Mouse (Mus musculus) forebrain, embryonic 12.5 days (tissue): ENCODE measurements at regions not wholly inside any gene's neighbourhood (a gene's known extent, or its start where the extent isn't known, plus 50 kb on each side); places are given as distances from the start of the nearest gene placed in this dataset.

Experiments used
- ATAC-seq: fragments of 200-750 bp; cut with Nextera tagmentation; 2 replicates; pipeline ENCODE4 v1.8.0; 2017; ENCODE audit warnings: moderate TSS enrichment; ENCODE audit not compliant: low FRiP score
- H3K27ac ChIP-seq: fragments of 300-500 bp; sonication (generic); 2 replicates; pipeline ENCODE4 v1.5.1; 2016; ENCODE audit warnings: mild to moderate bottlenecking
- H3K27me3 ChIP-seq: fragments of 300-500 bp; sonication (generic); 2 replicates; pipeline ENCODE4 v1.6.1; 2016; ENCODE audit warnings: mild to moderate bottlenecking
- H3K36me3 ChIP-seq: fragments of 300-500 bp; sonication (generic); replicated peaks from 2 replicates; pipeline ENCODE4 v1.6.1; 2016; ENCODE audit warnings: mild to moderate bottlenecking
- H3K4me1 ChIP-seq: fragments of 300-500 bp; sonication (generic); 2 replicates; pipeline ENCODE4 v1.6.1; 2016
- H3K4me2 ChIP-seq: fragments of 300-500 bp; sonication (generic); 2 replicates; pipeline ENCODE4 v1.6.1; 2016; ENCODE audit warnings: mild to moderate bottlenecking, moderate library complexity
- H3K4me3 ChIP-seq: fragments of 300-500 bp; sonication (generic); replicated peaks from 2 replicates; pipeline ENCODE4 v1.5.1; 2016; ENCODE audit warnings: mild to moderate bottlenecking
- H3K9ac ChIP-seq: fragments of 300-500 bp; sonication (generic); 2 replicates; pipeline ENCODE4 v1.6.1; 2016; ENCODE audit warnings: mild to moderate bottlenecking
- H3K9me3 ChIP-seq: fragments of 300-500 bp; sonication (generic); 2 replicates; pipeline ENCODE4 v1.6.1; 2016
- WGBS: fragments of 180-500 bp; shearing (Covaris S2); methylation state at CpG from one replicate; pipeline ENCODE4 v1.1.7; 2016; 5-methylcytosine and 5-hydroxymethylcytosine counted together

DNA sequence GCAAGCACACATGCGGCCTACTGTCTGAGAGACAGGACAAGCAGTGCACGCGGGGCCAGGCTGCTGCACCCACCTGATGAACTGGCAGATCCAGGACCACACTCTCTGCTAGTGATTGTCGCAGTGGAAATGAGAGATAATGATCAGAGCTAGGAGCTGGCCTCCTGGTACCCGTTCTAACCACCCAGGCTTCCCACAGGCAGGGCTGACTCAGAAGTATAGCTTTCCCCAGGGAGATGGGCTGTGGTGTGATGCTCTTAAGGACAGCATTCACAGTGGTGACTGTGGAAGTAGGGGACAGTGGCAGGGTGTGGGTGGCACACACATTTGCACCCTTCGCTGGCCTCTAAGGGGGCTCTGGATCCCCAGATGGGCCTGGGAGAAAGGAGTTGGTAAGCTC, 128.0 kb downstream of the Kif26a start:
- peaks cover 42% of the 10 kb centered on the region for H3K4me1 ChIP-seq
- no peak for ATAC-seq
- H3K9me3 ChIP-seq, result no peaks in the 10 kb centered on the region
- 90% methylated on average over 6 of the region's 6 CpGs for WGBS
- no peak overlapping the region for H3K4me2 ChIP-seq
- H3K4me3 ChIP-seq, result no peak overlapping the region
- no peak overlapping the region for H3K9ac ChIP-seq
- H3K27me3 ChIP-seq, result 0 out of 2 replicates have a peak, but pooled peaks cover 20% of the 10 kb centered on the region
- H3K27ac ChIP-seq, result no peak overlapping the region
- no peaks in the 10 kb centered on the region for H3K36me3 ChIP-seq

DNA sequence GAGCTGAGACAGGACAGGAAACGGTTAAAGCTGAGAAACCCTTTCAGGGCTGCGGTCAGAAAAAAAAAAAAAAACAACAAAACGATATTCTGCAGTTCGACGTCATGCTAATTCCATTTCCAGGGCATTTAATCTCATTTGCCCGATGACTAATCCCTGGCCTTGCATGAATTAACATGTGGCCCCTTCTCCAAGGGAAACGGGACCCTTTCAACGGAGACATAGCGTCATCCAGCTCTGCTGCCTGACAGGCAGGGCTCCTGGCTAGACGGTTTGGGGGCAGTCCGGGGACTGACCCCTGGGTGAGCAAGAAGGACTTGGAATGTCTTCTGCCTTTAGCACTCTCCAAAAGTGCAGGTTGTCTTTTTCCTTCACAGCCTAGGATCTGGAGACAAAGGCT, 128.7 kb downstream of the Kif26a start:
- no peaks in the 10 kb centered on the region for H3K9me3 ChIP-seq
- no peaks in the 10 kb centered on the region for H3K36me3 ChIP-seq
- 18% methylated on average over 11 of the region's 11 CpGs for WGBS
- 0 out of 2 replicates have a peak, but pooled peaks cover 22% of the 10 kb centered on the region for H3K27me3 ChIP-seq
- ATAC-seq, result no peak
- H3K9ac ChIP-seq, result no peak overlapping the region
- H3K4me3 ChIP-seq, result no peak overlapping the region
- peaks cover 44% of the 10 kb centered on the region for H3K4me1 ChIP-seq
- H3K27ac ChIP-seq, result no peak overlapping the region
- no peak overlapping the region for H3K4me2 ChIP-seq

GRCm38 (mm10) chr12:112276651-112277050, 130.6 kb downstream of the Kif26a start:
- Histone ChIP-seq H3K27ac (peak overlapping the region; percentile 9), H3K4me1 (peaks cover 53% of the 10 kb centered on the region), H3K9me3 (no peaks in the 10 kb centered on the region), H3K27me3 (0 out of 2 replicates have a peak, but pooled peaks cover 22% of the 10 kb centered on the region), H3K36me3 (no peaks in the 10 kb centered on the region), H3K9ac (no peak overlapping the region), H3K4me3 (no peak overlapping the region), H3K4me2 (no peak overlapping the region)
- ATAC-seq, result no peak
- WGBS, result 19% methylated on average over 7 of the region's 7 CpGs

DNA sequence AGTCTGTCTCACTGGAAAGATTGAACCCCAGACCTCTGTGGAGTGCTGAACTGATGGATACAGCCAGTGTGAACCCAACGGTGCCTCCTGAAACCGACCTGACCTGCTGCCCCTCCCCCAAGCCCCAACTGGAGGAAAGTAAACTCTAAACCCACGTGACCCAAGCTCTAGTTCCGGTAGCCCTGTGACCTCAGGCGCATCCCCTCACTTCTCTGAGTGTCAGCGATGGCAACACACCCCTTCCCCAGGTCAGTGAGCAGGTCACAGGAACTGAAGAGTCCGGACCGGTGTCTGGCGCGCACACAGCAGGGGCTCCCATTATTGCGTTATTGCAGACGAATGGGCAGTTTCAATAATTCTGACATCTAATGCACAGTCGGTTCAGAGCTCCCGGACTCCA, 131.5 kb downstream of the Kif26a start:
- H3K4me3 ChIP-seq, result no peak overlapping the region
- H3K4me2 ChIP-seq, result no peak overlapping the region
- 0 out of 2 replicates have a peak, but pooled peaks cover 22% of the 10 kb centered on the region for H3K27me3 ChIP-seq
- H3K4me1 ChIP-seq, result peaks cover 53% of the 10 kb centered on the region
- no peak for ATAC-seq
- 45% methylated on average over 14 of the region's 14 CpGs for WGBS
- no peaks in the 10 kb centered on the region for H3K9me3 ChIP-seq
- no peaks in the 10 kb centered on the region for H3K36me3 ChIP-seq
- H3K9ac ChIP-seq, result no peak overlapping the region
- no peak overlapping the region for H3K27ac ChIP-seq

- Histone ChIP-seq H3K4me2 (no peak overlapping the region), H3K27ac (no peak overlapping the region), H3K27me3 (0 out of 2 replicates have a peak, but pooled peaks cover 3% of the 10 kb centered on the region), H3K4me1 (peaks cover 29% of the 10 kb centered on the region), H3K9ac (no peak overlapping the region), H3K36me3 (no peaks in the 10 kb centered on the region), H3K4me3 (no peak overlapping the region), H3K9me3 (no peaks in the 10 kb centered on the region)
- 0 out of 2 replicates have a peak, but pooled peaks have one; percentile 13 for ATAC-seq
- 53% methylated on average over 15 of the region's 15 CpGs for WGBS
Observed at GRCm38 (mm10) chr12:112285096-112285495, 139.1 kb downstream of the Kif26a start.

GRCm38 (mm10) chr12:112288786-112289185, 142.8 kb downstream of the Kif26a start:
- 83% methylated on average over 3 of the region's 3 CpGs for WGBS
- H3K27me3 ChIP-seq, result peaks cover 13% of the 10 kb centered on the region; the same call in 1 of the 2 replicates
- H3K4me2 ChIP-seq, result no peak overlapping the region
- ATAC-seq, result no peak
- H3K9ac ChIP-seq, result no peak overlapping the region
- H3K36me3 ChIP-seq, result no peaks in the 10 kb centered on the region
- H3K4me1 ChIP-seq, result peaks cover 30% of the 10 kb centered on the region
- no peaks in the 10 kb centered on the region for H3K9me3 ChIP-seq
- H3K4me3 ChIP-seq, result no peak overlapping the region
- no peak overlapping the region for H3K27ac ChIP-seq

DNA sequence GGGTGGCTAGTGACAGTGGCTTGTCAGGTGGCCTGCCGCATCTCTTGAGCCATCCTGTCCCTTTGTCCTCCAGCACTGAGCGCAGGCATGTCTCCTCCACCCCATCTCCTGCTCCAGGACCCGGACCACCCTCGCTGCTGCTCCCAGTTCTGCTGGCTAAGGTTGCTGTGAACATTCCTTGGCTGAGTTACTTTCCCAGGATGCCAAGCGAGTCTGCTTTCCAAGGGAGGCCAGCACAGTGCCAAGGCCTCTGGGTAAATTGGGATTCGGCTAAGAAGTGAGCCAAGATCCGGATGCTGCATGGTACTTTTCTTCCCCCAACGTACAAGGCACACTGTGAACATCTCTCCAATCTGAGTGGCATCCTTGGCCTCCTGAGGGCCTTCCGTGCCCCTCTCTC, 144.3 kb downstream of the Kif26a start:
- Histone ChIP-seq H3K4me1 (peaks cover 27% of the 10 kb centered on the region), H3K4me2 (no peak overlapping the region), H3K9ac (no peak overlapping the region), H3K27me3 (peaks cover 13% of the 10 kb centered on the region; the same call in 1 of the 2 replicates), H3K4me3 (no peak overlapping the region), H3K9me3 (no peaks in the 10 kb centered on the region), H3K27ac (no peak overlapping the region), H3K36me3 (no peaks in the 10 kb centered on the region)
- WGBS, result 92% methylated on average over 9 of the region's 9 CpGs
- ATAC-seq, result no peak

DNA sequence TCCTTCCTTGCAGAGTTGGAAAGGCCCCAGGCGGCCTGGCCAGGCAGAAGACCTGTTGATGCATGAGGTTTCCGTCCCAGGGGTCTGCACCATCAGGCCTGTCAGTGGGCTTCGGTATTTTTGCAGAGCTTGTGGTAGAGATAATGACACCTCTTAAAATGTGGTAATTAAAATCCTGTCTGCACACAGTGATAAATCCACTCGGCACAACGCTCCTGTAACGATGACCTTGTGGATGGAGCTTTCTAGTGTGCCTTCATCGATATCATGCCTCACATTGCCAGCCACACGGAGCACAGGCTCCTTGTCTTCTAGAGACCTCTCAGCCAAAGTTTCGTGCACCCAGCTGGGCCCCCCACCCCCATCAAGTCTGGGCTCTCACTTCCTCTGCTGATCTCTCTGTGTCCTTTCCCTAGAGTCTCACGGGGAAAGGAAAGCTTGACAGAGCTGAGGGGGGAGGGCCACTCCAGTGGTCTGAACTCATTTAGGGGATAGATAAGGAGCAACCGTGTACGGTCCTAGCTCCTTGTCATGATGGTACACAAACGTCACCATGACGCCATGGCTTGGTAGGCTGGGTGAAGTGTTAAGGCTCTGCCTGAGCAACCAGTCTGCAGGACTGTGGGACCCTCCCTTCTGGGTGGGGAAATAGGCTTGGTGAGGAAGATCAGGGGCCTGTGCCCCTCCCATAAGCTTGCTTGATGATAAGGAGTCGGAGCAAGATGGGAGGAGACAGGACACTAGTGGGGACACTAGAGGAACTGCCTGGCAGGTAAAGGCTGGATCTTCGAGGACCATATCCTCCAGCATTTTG, 145.9 kb downstream of the Kif26a start:
- 80% methylated on average over 16 of the region's 16 CpGs for WGBS
- H3K4me3 ChIP-seq, result no peak overlapping the region
- H3K4me2 ChIP-seq, result no peak overlapping the region
- no peaks in the 10 kb centered on the region for H3K9me3 ChIP-seq
- peaks cover 26% of the 10 kb centered on the region for H3K4me1 ChIP-seq
- H3K36me3 ChIP-seq, result no peaks in the 10 kb centered on the region
- H3K27me3 ChIP-seq, result peaks cover 13% of the 10 kb centered on the region; the same call in 1 of the 2 replicates
- no peak overlapping the region for H3K27ac ChIP-seq
- H3K9ac ChIP-seq, result no peak overlapping the region
- no peak for ATAC-seq

- Histone ChIP-seq H3K9ac (no peak overlapping the region), H3K36me3 (no peaks in the 10 kb centered on the region), H3K27ac (no peak overlapping the region), H3K4me3 (no peak overlapping the region), H3K27me3 (peaks cover 10% of the 10 kb centered on the region; the same call in 1 of the 2 replicates), H3K9me3 (no peaks in the 10 kb centered on the region), H3K4me1 (peaks cover 23% of the 10 kb centered on the region), H3K4me2 (no peak overlapping the region)
- 59% methylated on average over 13 of the region's 13 CpGs for WGBS
- no peak for ATAC-seq
Observed at GRCm38 (mm10) chr12:112293105-112293504, 147.1 kb downstream of the Kif26a start.

- Histone ChIP-seq H3K4me2 (no peak overlapping the region), H3K4me3 (no peak overlapping the region), H3K36me3 (no peaks in the 10 kb centered on the region), H3K9ac (no peak overlapping the region), H3K9me3 (no peaks in the 10 kb centered on the region), H3K27ac (no peak overlapping the region), H3K4me1 (peaks cover 30% of the 10 kb centered on the region), H3K27me3 (peaks cover 20% of the 10 kb centered on the region)
- no peak for ATAC-seq
- WGBS, result 90% methylated on average over 6 of the region's 6 CpGs
Observed at GRCm38 (mm10) chr12:112295337-112295941, 149.4 kb downstream of the Kif26a start.

DNA sequence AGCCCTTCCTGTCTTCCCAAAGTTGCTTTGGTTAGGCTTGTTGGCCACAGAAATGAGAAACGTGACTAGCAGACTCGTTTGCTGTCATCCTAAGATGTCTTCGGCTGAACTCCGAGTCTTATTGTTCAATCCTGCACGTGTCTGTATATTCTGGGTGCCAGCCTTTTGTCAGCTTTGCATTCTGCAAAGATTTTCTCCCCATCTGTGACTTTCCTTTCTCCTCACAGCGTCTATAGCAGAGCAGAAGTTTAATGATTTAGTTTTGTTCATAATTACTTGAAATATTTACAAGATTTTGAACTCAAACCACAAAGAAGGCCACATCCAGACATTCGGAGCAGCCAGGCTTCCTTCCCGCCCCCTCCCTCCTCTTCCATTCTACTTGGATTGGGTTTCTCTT, 152.5 kb downstream of the Kif26a start:
- Histone ChIP-seq H3K27ac (0 out of 2 replicates have a peak overlapping the region, but pooled peaks have one; percentile 59), H3K27me3 (peaks cover 37% of the 10 kb centered on the region), H3K36me3 (no peaks in the 10 kb centered on the region), H3K9ac (no peak overlapping the region), H3K4me2 (no peak overlapping the region), H3K9me3 (no peaks in the 10 kb centered on the region), H3K4me3 (no peak overlapping the region), H3K4me1 (peaks cover 39% of the 10 kb centered on the region)
- 81% methylated on average over 8 of the region's 8 CpGs for WGBS
- no peak for ATAC-seq

- 51% methylated on average over 5 of the region's 5 CpGs for WGBS
- ATAC-seq, result no peak
- no peak overlapping the region for H3K4me2 ChIP-seq
- 0 out of 2 replicates have a peak overlapping the region, but pooled peaks have one; percentile 59 for H3K27ac ChIP-seq
- peaks cover 39% of the 10 kb centered on the region for H3K4me1 ChIP-seq
- H3K9me3 ChIP-seq, result no peaks in the 10 kb centered on the region
- peaks cover 37% of the 10 kb centered on the region for H3K27me3 ChIP-seq
- H3K4me3 ChIP-seq, result no peak overlapping the region
- H3K36me3 ChIP-seq, result no peaks in the 10 kb centered on the region
- H3K9ac ChIP-seq, result no peak overlapping the region
Observed at GRCm38 (mm10) chr12:112299089-112299488, 153.1 kb downstream of the Kif26a start.
